Mouse (Mus musculus) cerebellum, adult 9-10 months (tissue): ENCODE data around the gene Crlf2.

Experiments used
- DNase-seq: peaks from one replicate; pipeline ENCODE4 v3.0.0; 2022

Crlf2 gene

DNA sequence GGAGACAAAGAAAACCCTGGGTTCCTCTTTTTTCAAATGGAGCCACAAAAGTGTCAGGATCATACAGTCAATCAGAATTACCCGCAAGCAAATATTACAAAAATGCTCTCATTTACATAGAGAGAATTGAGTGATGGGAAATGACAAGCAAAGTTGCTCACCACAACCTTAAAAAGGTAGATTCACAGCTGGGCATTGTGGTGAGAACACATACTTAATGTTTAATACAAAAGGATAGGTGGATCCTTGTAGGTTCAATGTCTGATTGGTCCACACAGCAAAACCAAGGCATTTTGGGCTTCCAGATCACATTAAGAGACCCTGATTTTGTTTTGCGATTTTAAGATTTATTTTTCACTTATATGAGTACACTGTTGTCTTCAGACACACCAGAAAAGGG lies 11.7 kb downstream of the Crlf2 start:
- no peak for DNase-seq

DNA sequence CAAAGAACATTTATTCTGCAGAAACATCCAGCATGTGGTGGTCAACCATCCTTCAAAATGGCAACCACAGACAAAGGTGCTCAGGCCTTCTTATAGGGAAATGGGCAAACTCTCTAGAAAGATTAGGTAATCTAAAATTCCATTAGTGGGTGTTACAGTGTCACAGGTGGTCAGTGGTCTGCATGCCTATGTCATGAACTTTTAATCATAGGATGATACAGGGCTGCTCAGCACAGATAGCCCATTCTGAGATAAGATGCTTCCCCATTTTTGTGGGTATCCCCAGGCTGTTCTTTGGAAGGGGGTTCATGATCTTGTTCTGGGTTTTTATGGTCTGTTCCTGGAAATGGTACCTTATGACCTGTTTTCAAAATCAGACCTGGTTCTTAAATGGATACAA lies 49.1 kb downstream of the Crlf2 start:
- DNase-seq: no peak

DNA sequence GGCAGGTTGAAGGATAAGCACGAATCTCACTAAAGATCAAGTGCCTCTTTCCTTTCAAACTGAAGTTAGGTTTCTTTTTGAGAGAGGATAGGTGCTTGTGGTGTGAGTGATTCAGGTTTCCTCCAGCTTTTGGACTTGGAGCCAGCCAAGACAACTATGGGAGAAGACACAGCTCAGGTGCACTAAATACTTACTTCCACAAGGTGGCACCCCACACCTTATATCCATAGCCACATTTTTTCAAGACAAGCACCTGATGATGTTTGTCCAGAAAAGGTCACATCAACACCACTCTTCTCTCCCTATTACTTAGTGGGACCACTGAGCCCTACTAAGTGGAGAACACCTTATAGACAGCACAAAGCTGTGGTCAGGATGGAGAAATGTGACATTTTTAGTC lies 52.1 kb downstream of the Crlf2 start:
- peak; percentile 40 for DNase-seq
